Mouse (Mus musculus) T-helper 17 cell (primary cell): ENCODE data around the gene Gm17949.

Experiments
- in situ Hi-C, 2 experiments: fragments of 300-600 bp; cut with MboI, MseI; formaldehyde crosslinking; loops; 1 replicate in 1 of 2; 2 replicates in 1 of 2; pipeline ENCODE4 v1.15.1; 2025; ENCODE audit warnings: high pct_unique_total_duplicates in 2 of 2

The Gm17949 gene

GRCm38 (mm10) chr17:57011236-57012141, at the start of gene Gm17949, which contains the start of gene Gtf2f1:
Gene Gm17949, plus strand, starts transcription at chr17:57011469.
Gene Gtf2f1, minus strand, starts transcription at chr17:57011288.
- in situ Hi-C loops, result no loop called here

GRCm38 (mm10) chr17:56961880-56962279, 49.4 kb upstream of the Gm17949 start:
- in situ Hi-C loops, result no loop called here

GRCm38 (mm10) chr17:56962642-56963405, 48.4 kb upstream of the Gm17949 start:
- in situ Hi-C loops, result no loop called here

- in situ Hi-C loops, result no loop called here
Measured at GRCm38 (mm10) chr17:56963646-56964045, 47.6 kb upstream of the Gm17949 start.

GRCm38 (mm10) chr17:56969321-56969720, 41.9 kb upstream of the Gm17949 start:
- in situ Hi-C loops, result no loop called here

GRCm38 (mm10) chr17:56970081-56970480, 41.2 kb upstream of the Gm17949 start:
- in situ Hi-C loops, result no loop called here

GRCm38 (mm10) chr17:56973956-56974707, 37.1 kb upstream of the Gm17949 start:
- in situ Hi-C loops, result no loop called here

- in situ Hi-C loops, result no loop called here
Measured at GRCm38 (mm10) chr17:56974708-56975240, 36.5 kb upstream of the Gm17949 start.

GRCm38 (mm10) chr17:56975391-56975790, 35.9 kb upstream of the Gm17949 start:
- in situ Hi-C loops, result no loop called here

GRCm38 (mm10) chr17:56976531-56977390, 34.5 kb upstream of the Gm17949 start:
- in situ Hi-C loops, result no loop called here

GRCm38 (mm10) chr17:56979524-56979923, 31.7 kb upstream of the Gm17949 start:
- in situ Hi-C loops, result no loop called here

- in situ Hi-C loops, result no loop called here
Measured at GRCm38 (mm10) chr17:56981049-56981448, 30.2 kb upstream of the Gm17949 start.

GRCm38 (mm10) chr17:56982013-56982412, 29.3 kb upstream of the Gm17949 start, which contains the start of gene Acer1:
Gene Acer1, minus strand, starts transcription at chr17:56982126.
- in situ Hi-C loops, result no loop called here

- in situ Hi-C loops, result no loop called here
Measured at GRCm38 (mm10) chr17:56984886-56985285, 26.4 kb upstream of the Gm17949 start.

GRCm38 (mm10) chr17:56985656-56986055, 25.6 kb upstream of the Gm17949 start:
- in situ Hi-C loops, result no loop called here

- in situ Hi-C loops, result no loop called here
Measured at GRCm38 (mm10) chr17:56986105-56986805, 25.0 kb upstream of the Gm17949 start.

- in situ Hi-C loops, result no loop called here
Measured at GRCm38 (mm10) chr17:56988441-56988840, 22.8 kb upstream of the Gm17949 start.

GRCm38 (mm10) chr17:56988921-56989430, 22.3 kb upstream of the Gm17949 start:
- in situ Hi-C loops, result no loop called here

- in situ Hi-C loops, result no loop called here
Measured at GRCm38 (mm10) chr17:56989467-56990114, 21.7 kb upstream of the Gm17949 start.
